Mouse (Mus musculus): Measurements from ENCODE around the gene Tmem131l.

Tmem131l gene

DNA sequence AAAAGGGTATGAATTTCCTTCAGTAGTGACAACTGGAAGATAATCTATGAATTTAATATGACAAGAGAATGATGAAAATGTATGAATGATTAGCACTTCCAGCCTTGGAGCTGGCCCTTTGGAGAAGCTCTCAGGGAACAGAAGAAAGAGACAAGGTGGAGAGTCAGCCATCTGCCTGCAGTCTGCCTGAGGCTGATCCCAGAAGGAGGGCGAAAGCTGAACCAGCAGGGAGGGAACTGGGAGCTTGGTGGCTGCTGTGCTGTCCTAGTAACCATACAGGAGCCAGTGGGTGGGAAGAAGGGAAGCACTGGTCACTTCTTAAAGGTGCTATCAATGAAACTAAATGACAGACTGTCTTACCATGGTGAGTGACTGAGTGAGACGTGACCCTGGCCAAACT, 74.6 kb downstream of the Tmem131l start:
- POLR2A ChIA-PET, result interaction anchor here in 3 of 4 experiments (0.6 to 5.8 kb wide), 5 partner anchors 16 to 438 kb away, joined by 3 to 34 read pairs (median 4); partner anchors contain the start of gene Tmem131l (in 1 of the 3)

DNA sequence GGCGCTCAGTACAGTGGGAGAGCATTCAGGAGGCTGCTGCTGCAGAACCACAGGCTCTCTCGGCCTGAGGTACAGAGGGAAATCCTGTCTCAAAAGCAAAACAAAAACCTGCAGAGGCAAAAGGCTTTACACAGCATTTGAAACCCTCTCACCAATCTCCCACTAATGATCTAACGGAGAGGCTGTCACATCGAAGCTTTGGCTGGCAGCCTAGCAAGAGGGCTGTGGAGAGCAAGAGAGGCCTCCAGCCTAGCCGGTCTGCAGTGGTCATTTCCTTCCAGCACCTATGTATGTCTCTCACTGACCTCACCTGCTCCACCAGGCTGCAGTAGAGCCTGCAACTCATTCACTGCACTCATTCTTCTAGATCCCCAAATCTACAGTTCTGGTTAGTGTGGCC, 76.3 kb downstream of the Tmem131l start:
- CTCF ChIA-PET, result no interaction called here
- POLR2A ChIA-PET, result interaction anchor here in 2 of 4 experiments (0.7 to 2.0 kb wide), 3 partner anchors 10 to 32 kb away, joined by 3 to 5 read pairs (median 3); no protein-coding TSS in a partner anchor

More for the DNA sequence above, 74.6 kb downstream of the Tmem131l start:
- CTCF ChIA-PET, result interaction anchor here in 2 of 4 experiments (0.7 to 0.9 kb wide), 2 partner anchors 12 to 347 kb away, joined by 3 read pairs; no protein-coding TSS in a partner anchor

DNA sequence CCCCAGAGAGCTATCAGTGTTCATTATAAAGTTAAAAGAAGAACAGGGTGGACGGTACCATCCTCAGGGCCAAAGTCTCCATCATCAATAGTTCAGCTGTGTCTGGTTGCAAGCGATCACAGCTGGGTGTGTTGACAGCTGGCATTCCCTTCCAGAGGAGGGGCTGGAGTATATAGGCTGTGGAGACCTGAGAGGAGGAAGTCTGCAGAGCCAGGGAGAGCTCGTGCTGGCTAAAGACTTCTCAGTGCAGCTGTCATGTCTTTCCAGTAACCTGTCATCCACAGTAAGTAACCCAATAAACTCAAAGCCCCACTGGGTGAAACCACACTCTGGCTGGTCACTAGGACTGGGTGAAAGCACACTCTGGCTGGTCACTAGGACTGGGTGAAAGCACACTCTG, 77.4 kb downstream of the Tmem131l start:
- ChIA-PET POLR2A (interaction anchor here in 2 of 4 experiments (1.2 to 2.0 kb wide), 3 partner anchors 8 to 33 kb away, joined by 3 to 5 read pairs (median 4); no protein-coding TSS in a partner anchor), CTCF (interaction anchor here in 2 of 4 experiments (0.5 to 1.3 kb wide), 3 partner anchors 9 to 906 kb away, joined by 3 to 4 read pairs (median 3); no protein-coding TSS in a partner anchor)

DNA sequence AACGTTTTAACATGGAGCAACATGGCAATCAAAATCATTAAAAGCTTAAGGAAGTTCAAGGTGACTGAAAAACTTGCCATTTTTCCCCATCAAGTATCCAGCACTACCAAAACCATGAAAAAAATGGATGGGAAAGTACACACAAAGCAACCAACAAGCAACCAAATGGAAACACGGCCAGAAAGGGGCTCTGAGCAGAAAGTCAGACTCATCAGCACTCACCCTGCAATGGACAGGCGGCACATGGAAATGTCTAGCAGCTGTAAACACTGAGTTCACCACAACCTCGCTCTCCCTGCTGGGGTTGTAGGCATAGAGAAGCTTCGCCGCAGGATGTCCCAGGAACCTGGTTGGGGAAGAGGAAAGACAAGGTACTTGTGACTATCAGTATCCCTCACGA, 77.9 kb downstream of the Tmem131l start:
- POLR2A ChIA-PET, result interaction anchor here in 2 of 4 experiments (1.8 to 2.0 kb wide), 2 partner anchors 8 to 14 kb away, joined by 4 to 5 read pairs; no protein-coding TSS in a partner anchor
- CTCF ChIA-PET, result interaction anchor here in 1 of 4 experiments (1.3 kb wide), 1 partner anchor 9 kb away, joined by 4 read pairs; no protein-coding TSS in a partner anchor

DNA sequence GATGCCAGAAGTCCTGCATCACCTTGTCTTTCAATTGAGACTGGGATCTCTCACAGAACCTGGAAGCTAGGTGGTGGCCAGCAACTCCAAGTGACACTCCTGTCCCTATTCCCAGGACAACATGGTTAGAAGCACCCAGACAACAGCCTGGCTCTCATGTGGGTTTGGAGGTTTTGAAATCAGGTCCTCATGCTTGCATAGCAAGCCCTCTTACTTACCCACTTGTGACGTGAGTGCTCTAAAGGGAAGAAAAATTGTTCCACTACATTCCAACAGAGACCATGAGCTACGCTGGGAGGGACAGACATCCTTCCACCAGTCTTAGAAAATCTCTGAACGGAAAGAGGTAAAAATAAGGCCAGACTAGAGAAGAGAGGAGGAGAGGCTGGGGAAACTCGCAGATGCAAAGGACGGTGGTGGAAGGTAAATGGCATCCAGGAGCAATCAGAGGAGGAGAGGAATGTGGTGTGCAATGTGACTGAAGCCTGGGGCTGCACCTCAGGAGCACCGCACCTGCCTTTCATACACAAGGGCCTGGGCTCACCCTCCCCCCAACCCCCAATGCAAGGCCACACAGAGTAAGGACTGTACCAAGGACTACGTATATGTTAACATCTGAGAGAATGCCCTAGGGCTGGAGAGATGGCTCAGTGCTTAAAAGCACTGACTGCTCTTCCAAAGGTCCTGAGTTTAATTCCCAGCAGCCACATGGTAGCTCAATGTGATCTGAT, 80.9 kb downstream of the Tmem131l start:
- POLR2A ChIA-PET, result interaction anchor here in 3 of 4 experiments (1.2 to 4.5 kb wide), 4 partner anchors 9 to 74 kb away, joined by 3 to 13 read pairs (median 4); no protein-coding TSS in a partner anchor
- CTCF ChIA-PET, result interaction anchor here in 2 of 4 experiments (0.6 to 0.7 kb wide), 2 partner anchors 43 to 143 kb away, joined by 3 read pairs; no protein-coding TSS in a partner anchor

DNA sequence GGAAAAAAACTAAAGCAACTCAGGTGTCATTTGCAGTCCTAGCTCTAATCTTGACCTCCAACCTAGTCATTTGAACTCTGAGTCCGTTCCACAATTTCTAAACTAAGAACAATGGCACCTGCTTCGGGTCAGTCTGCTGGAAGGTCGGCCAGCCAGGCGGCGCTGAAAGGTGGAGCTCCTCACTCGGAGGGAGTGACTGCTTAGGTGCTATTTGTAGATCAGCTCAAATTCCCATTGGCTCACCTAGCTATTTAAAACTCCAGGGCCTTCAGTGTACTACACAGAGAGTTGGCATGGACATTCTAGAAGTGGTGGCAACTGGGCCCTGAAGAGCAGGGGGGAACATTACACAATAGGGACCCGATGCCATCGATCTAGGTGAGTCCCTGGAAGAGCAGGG, 86.1 kb downstream of the Tmem131l start:
- CTCF ChIA-PET, result interaction anchor here in 3 of 4 experiments (0.6 to 1.5 kb wide), 5 partner anchors 9 to 554 kb away, joined by 3 to 4 read pairs (median 3); no protein-coding TSS in a partner anchor
- POLR2A ChIA-PET, result interaction anchor here in 3 of 4 experiments (0.6 to 1.5 kb wide), 7 partner anchors 9 to 201 kb away, joined by 3 to 5 read pairs (median 3); partner anchors contain the start of gene Sfrp2 (in 1 of the 3)

DNA sequence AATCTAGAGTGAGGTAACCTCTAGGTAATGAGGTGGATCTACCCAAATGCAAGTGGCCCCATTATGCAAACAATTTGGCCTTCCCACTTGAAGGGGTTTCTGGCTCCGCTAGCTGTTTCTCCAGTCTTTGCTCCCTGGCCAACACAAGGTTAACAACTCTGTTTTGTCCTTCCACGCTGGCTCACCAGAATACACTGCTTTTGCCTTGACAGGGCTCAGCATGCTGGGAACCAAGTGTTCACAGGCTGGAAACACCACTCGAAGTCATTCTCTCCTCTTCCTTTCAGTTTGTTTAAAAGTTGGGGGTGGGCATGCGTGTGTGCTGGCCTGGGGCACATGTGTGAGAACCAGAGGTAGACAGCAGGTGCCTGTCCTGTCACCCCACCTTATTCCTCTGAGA, 91.2 kb downstream of the Tmem131l start:
- CTCF ChIA-PET, result no interaction called here
- POLR2A ChIA-PET, result interaction anchor here in 2 of 4 experiments (0.6 to 2.0 kb wide), 5 partner anchors 14 to 205 kb away, joined by 3 to 4 read pairs (median 3); no protein-coding TSS in a partner anchor

DNA sequence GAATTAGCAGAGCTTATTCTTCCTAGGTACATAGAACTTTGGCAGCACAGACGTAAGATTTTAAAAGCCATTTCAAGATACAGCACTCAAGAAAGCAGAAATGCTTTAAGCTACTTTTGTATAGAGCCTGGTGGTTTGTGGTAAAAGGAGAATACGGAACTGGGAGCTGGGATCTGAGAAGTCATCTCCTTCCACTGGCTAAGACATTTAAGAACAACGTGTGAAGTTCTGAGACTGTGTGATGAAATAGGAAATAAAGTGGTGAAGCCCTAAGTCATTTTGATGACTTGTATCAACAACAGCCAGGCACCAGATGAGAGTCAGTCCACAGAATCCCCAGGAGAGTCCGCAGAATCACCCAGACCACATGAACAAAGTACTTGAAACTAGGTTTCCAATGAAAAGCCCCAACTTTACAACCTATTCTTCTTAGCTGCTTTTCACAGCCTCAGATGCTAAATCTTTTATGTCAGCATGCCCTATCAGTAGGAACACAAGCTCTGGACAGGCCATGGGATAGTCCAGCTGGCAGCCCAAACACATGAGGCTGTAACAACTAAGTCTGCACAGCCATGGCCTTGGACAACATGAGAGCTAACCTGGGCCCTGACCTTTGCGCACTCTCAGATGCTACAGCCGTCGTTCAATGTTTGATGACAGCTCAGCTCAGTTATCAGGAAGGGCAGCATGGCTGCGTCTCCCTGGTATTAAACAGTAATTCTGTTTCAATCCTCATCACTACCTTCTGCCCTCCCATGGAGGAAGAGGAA, 92.3 kb downstream of the Tmem131l start:
- CTCF ChIA-PET, result interaction anchor here in 2 of 4 experiments (0.6 to 1.4 kb wide), 7 partner anchors 32 to 367 kb away, joined by 3 to 4 read pairs (median 3); no protein-coding TSS in a partner anchor

DNA sequence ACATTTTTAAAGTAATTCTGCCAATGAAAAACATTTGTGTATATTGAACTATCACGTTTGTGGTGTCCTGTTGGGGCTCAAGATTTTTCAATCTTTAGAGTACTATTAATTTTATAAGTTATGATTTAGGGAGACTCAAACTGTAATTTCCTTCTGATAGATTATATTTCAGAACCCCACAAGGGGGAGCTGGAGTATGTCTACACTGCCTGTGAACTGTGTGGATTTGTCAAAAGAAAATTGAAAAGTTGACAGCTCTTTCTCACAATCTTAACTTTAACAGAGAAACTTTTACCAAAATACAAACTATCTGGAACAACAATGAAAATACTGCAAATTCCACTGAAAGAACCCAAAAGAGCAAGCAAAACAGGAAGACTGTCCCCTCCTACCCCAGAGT, 93.1 kb downstream of the Tmem131l start:
- CTCF ChIA-PET, result interaction anchor here in 3 of 4 experiments (0.8 to 1.4 kb wide), 7 partner anchors 31 to 368 kb away, joined by 3 to 8 read pairs (median 3); no protein-coding TSS in a partner anchor
- POLR2A ChIA-PET, result interaction anchor here in 2 of 4 experiments (0.7 to 2.0 kb wide), 4 partner anchors 15 to 209 kb away, joined by 3 to 4 read pairs (median 3); no protein-coding TSS in a partner anchor

More for the DNA sequence above, 92.3 kb downstream of the Tmem131l start:
- POLR2A ChIA-PET, result interaction anchor here in 2 of 4 experiments (0.7 to 2.0 kb wide), 5 partner anchors 15 to 208 kb away, joined by 3 to 4 read pairs (median 3); no protein-coding TSS in a partner anchor

DNA sequence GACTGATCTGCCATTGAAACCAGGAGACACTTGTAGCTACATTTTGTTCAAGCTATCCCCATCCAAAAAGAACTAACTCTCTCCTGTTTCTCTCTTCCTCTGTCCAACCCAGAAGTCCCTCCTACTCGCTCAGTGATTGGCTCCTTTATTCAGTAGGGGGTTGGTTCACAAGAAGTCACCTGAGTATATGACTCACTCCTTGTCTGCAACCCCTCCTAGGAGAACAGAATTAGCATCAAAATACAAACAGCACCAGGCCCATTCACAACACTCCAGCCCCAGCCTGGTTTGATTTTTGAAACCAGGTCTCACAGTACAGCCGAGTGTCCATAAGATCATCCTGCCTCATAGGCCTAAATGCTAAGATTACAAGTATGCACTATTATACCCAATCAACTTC, 96.3 kb downstream of the Tmem131l start:
- CTCF ChIA-PET, result interaction anchor here in 1 of 4 experiments (0.6 kb wide), 1 partner anchor 86 kb away, joined by 14 read pairs; no protein-coding TSS in a partner anchor
- POLR2A ChIA-PET, result interaction anchor here in 1 of 4 experiments (0.9 to 1.3 kb wide), 4 partner anchors 20 to 90 kb away, joined by 3 read pairs; no protein-coding TSS in a partner anchor

DNA sequence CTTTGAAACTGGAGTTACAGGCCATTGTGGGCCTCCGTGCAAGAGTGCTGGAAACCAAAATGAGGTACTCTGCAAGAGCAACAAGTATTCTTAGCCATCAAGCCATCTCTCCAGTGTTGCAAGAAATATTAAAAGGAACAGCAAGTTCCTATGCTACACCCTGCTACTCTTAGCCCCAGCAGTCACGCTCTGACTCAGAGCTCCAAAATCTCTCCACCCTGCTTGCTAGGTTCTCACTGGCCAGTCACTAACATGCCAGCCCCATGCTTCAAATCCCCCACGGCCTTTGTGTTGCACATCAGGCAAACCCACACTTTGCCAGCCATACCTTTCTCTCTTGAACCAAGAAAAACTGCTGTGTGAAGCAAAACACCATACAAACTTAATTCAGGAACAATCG, 96.8 kb downstream of the Tmem131l start:
- POLR2A ChIA-PET, result interaction anchor here in 1 of 4 experiments (0.9 to 1.3 kb wide), 4 partner anchors 20 to 91 kb away, joined by 3 read pairs; no protein-coding TSS in a partner anchor
- CTCF ChIA-PET, result interaction anchor here in 1 of 4 experiments (0.6 kb wide), 1 partner anchor 85 kb away, joined by 14 read pairs; no protein-coding TSS in a partner anchor

DNA sequence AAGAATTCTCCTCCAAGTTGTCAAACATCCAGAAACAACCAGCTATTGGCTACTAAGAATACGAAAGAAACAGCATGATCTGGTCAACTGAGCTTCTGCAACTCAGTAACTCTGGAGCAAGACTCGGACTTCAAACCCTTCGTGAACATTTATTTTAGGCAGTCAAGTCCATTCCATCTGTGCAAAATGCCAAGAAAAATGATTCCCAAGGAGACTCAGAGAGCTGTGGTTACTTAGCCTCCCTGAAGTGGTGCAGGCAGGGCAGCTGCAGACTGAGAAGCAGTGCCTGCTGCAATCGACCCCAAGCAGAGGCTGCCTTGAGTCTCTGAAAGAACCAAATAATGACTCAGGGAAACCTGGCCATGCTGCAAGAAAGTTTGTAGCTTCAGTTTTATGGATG, 98.1 kb downstream of the Tmem131l start:
- ChIA-PET POLR2A (interaction anchor here in 2 of 4 experiments (0.9 to 1.0 kb wide), 2 partner anchors 38 to 42 kb away, joined by 3 read pairs; no protein-coding TSS in a partner anchor), CTCF (interaction anchor here in 1 of 4 experiments (0.6 kb wide), 2 partner anchors 230 to 352 kb away, joined by 3 to 4 read pairs; no protein-coding TSS in a partner anchor)

DNA sequence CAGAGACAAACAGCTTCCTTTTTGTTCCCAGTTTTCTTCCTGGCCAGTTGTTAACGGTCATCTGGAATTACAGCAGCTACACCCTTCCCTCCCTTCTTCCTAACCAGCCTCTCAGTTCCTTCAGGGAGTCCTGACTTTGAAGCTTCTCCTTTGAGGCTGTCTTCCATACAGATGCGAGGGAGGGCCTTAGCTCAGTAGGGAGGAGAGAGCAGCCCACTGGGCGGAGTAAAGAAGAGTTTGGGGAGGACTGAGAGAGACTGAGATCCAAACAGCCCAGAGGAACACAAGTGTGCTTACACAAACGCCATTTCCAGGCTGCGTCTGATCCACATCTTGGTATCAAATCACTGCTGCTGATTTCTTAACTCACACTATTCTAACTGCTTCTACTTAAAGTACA, 101.1 kb downstream of the Tmem131l start:
- POLR2A ChIA-PET, result interaction anchor here in 3 of 4 experiments (0.6 to 1.4 kb wide), 6 partner anchors 12 to 1877 kb away, joined by 3 to 4 read pairs (median 3); no protein-coding TSS in a partner anchor
- CTCF ChIA-PET, result interaction anchor here in 2 of 4 experiments (0.5 to 1.5 kb wide), 2 partner anchors 21 to 23 kb away, joined by 4 to 5 read pairs; no protein-coding TSS in a partner anchor

DNA sequence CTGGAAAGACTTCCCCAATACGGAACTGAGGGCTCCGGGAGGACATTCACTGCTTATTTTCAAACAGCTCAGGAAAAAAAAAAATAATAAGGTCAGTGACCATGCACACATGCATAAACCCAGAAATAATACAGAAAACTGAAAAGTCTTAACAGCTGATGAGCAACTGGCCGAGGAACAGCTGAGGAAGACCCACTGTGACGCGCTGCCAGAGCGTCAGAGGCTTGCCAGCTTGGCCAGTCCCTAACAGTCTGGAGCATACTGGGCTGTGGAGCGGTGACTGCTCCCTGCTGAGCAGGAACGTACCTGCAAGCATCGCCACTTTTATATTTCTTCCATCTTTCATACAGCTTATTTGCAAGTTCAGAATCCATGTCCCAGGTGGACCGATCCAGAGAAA, 105.5 kb downstream of the Tmem131l start:
- ChIA-PET POLR2A (no interaction called here), CTCF (no interaction called here)

DNA sequence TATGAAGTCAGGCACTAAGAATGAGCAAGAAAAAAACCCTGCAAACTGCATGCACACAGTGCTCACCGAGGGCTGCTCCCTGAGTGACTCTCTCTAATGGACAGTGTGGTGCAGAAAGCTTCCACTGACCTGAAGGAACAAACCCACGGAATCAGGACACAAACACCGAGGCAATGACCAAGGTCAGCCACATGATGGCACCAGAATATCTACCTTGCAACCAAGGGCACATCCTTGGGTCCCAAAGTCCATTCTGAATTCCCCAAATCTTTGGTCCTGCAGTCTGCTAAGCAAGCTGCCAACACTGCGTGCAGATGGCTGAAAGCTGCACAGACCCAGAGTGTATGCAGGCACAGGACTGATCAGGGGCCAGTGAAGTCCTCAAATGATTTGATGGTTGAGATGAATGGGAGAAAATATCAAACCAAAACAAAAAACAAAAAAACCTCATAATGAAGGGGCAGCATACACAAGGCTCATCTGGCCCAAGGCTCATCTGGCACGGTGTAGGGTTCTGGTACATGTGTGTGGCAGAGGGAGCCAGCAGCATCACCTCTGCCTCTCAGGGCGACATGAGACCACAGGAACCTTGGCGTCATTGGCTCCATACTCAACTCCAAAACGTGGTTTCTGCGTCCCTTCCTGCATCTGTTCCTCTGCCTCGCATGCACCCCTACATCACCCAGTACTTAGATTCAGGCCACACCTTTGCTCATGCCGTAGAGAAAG, 124.0 kb downstream of the Tmem131l start:
- ChIA-PET CTCF (interaction anchor here (0.5 to 1.8 kb wide), 19 partner anchors 9 to 419 kb away, joined by 3 to 7 read pairs (median 3); partner anchors contain the start of gene Mnd1 (in 1 of the 4)), POLR2A (interaction anchor here in 1 of 4 experiments (0.6 kb wide), 1 partner anchor 239 kb away, joined by 4 read pairs; no protein-coding TSS in a partner anchor)

DNA sequence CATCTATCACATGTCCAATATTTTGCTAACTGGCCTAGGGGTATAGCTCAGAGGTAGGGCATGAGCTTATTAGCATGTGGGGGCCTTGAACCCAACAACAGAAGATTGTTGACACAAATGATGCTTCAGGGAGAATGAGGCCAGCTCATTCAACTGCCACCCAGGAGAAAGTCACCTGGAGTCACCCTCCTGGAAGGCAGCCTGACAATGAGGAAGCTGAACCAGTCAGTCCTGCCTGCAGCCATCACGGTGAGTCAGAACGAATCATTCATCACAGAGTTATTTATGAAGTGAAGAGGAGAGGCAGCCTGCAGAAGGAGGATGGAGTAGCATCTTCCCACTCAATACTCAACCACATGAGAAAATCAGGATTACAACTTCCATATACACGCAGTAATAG, 124.9 kb downstream of the Tmem131l start:
- POLR2A ChIA-PET, result no interaction called here
- CTCF ChIA-PET, result interaction anchor here in 3 of 4 experiments (0.6 to 1.8 kb wide), 17 partner anchors 10 to 419 kb away, joined by 3 to 7 read pairs (median 3); partner anchors contain the start of gene Mnd1 (in 1 of the 3)

DNA sequence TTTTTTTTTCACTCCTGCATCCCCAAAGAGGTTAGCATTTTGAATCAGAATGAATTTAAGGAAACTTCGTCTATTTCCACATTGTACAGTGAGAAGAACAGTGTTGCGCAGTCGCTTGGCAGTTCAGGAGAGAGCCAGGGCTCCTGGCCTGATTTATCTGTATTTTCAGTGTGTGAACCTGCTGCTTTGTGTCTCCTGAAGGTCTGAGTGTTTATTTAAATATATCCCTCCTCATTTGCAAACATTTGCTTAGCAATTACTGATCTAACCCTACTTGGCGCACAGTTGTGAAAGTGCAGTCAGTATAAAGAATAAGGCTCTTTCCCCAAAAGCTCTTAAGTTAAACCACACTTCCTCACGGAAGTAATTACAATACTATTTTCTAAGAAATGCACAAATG, 129.3 kb downstream of the Tmem131l start:
- ChIA-PET CTCF (no interaction called here), POLR2A (no interaction called here)
